Mouse (Mus musculus): ENCODE measurements at regions not wholly inside any gene's neighbourhood (a gene's known extent, or its start where the extent isn't known, plus 50 kb on each side); places are given as distances from the start of the nearest gene placed in this dataset.

- Histone ChIP-seq H3K4me3 (no peak overlapping the region), H3K4me2 (no peak overlapping the region), H3K36me3 (no peaks in the 10 kb centered on the region), H3K9me3 (no peaks in the 10 kb centered on the region), H3K27me3 (replicated peaks) (no peaks in the 10 kb centered on the region), H3K27ac (replicated peaks) (no peak overlapping the region), H3K4me1 (no peaks in the 10 kb centered on the region), H3K9ac (no peak overlapping the region)
- WGBS, result 66% methylated on average over 15 of the region's 15 CpGs
- no peak for ATAC-seq (ENCODE audit: extremely low read depth, insufficient number of reproducible peaks, low FRiP score, low TSS enrichment)
Observed at GRCm38 (mm10) chr14:104297316-104298311, 170.2 kb downstream of the Pou4f1 start.

- Histone ChIP-seq H3K4me1 (no peaks in the 10 kb centered on the region), H3K27me3 (replicated peaks) (no peaks in the 10 kb centered on the region), H3K36me3 (no peaks in the 10 kb centered on the region), H3K4me3 (no peak overlapping the region), H3K27ac (replicated peaks) (no peak overlapping the region), H3K4me2 (no peak overlapping the region), H3K9ac (no peak overlapping the region), H3K9me3 (no peaks in the 10 kb centered on the region)
- 41% methylated on average over 4 of the region's 4 CpGs for WGBS
- ATAC-seq (ENCODE audit: extremely low read depth, insufficient number of reproducible peaks, low FRiP score, low TSS enrichment), result no peak
Observed at GRCm38 (mm10) chr14:104293814-104294213, 174.0 kb downstream of the Pou4f1 start.

GRCm38 (mm10) chr14:104293147-104293546, 174.7 kb downstream of the Pou4f1 start:
- H3K9me3 ChIP-seq, result no peaks in the 10 kb centered on the region
- WGBS, result 83% methylated on average over 2 of the region's 2 CpGs
- H3K27me3 ChIP-seq (replicated peaks), result no peaks in the 10 kb centered on the region
- no peak overlapping the region for H3K4me2 ChIP-seq
- no peak overlapping the region for H3K4me3 ChIP-seq
- no peak for ATAC-seq (ENCODE audit: extremely low read depth, insufficient number of reproducible peaks, low FRiP score, low TSS enrichment)
- H3K36me3 ChIP-seq, result no peaks in the 10 kb centered on the region
- no peak overlapping the region for H3K9ac ChIP-seq
- H3K27ac ChIP-seq (replicated peaks), result no peak overlapping the region
- no peaks in the 10 kb centered on the region for H3K4me1 ChIP-seq

- H3K27ac ChIP-seq (replicated peaks), result no peak overlapping the region
- no peak for ATAC-seq (ENCODE audit: extremely low read depth, insufficient number of reproducible peaks, low FRiP score, low TSS enrichment)
- H3K4me3 ChIP-seq, result no peak overlapping the region
- H3K4me2 ChIP-seq, result no peak overlapping the region
- no peaks in the 10 kb centered on the region for H3K36me3 ChIP-seq
- H3K9ac ChIP-seq, result no peak overlapping the region
- no peaks in the 10 kb centered on the region for H3K27me3 ChIP-seq (replicated peaks)
- H3K9me3 ChIP-seq, result no peaks in the 10 kb centered on the region
- no peaks in the 10 kb centered on the region for H3K4me1 ChIP-seq
- 81% methylated on average over 6 of the region's 6 CpGs for WGBS
Observed at GRCm38 (mm10) chr14:104280353-104280752, 187.4 kb downstream of the Pou4f1 start.

- Histone ChIP-seq H3K36me3 (no peaks in the 10 kb centered on the region), H3K9ac (no peak overlapping the region), H3K27me3 (replicated peaks) (no peaks in the 10 kb centered on the region), H3K4me2 (no peak overlapping the region), H3K27ac (replicated peaks) (no peak overlapping the region), H3K9me3 (no peaks in the 10 kb centered on the region), H3K4me1 (no peaks in the 10 kb centered on the region), H3K4me3 (no peak overlapping the region)
- no peak for ATAC-seq (ENCODE audit: extremely low read depth, insufficient number of reproducible peaks, low FRiP score, low TSS enrichment)
- 73% methylated on average over 5 of the region's 5 CpGs for WGBS
Observed at GRCm38 (mm10) chr14:104279890-104280289, 187.9 kb downstream of the Pou4f1 start.

- Histone ChIP-seq H3K9me3 (no peaks in the 10 kb centered on the region), H3K4me1 (no peaks in the 10 kb centered on the region), H3K4me2 (no peak overlapping the region), H3K36me3 (no peaks in the 10 kb centered on the region), H3K27ac (replicated peaks) (no peak overlapping the region), H3K9ac (no peak overlapping the region), H3K27me3 (replicated peaks) (no peaks in the 10 kb centered on the region), H3K4me3 (no peak overlapping the region)
- no peak for ATAC-seq (ENCODE audit: extremely low read depth, insufficient number of reproducible peaks, low FRiP score, low TSS enrichment)
- 62% methylated on average over 4 of the region's 4 CpGs for WGBS
Observed at GRCm38 (mm10) chr14:104274752-104275151, 193.0 kb downstream of the Pou4f1 start.

- no peaks in the 10 kb centered on the region for H3K36me3 ChIP-seq
- peaks cover 3% of the 10 kb centered on the region for H3K9me3 ChIP-seq
- H3K9ac ChIP-seq, result no peak overlapping the region
- 61% methylated on average over 6 of the region's 6 CpGs for WGBS
- no peak overlapping the region for H3K27ac ChIP-seq (replicated peaks)
- no peaks in the 10 kb centered on the region for H3K4me1 ChIP-seq
- H3K27me3 ChIP-seq (replicated peaks), result no peaks in the 10 kb centered on the region
- no peak overlapping the region for H3K4me2 ChIP-seq
- ATAC-seq (ENCODE audit: extremely low read depth, insufficient number of reproducible peaks, low FRiP score, low TSS enrichment), result no peak
- no peak overlapping the region for H3K4me3 ChIP-seq
Observed at GRCm38 (mm10) chr14:104264919-104265764, 202.7 kb downstream of the Pou4f1 start.

GRCm38 (mm10) chr14:104216965-104217364, 250.8 kb downstream of the Pou4f1 start:
- Histone ChIP-seq H3K9me3 (no peaks in the 10 kb centered on the region), H3K27me3 (replicated peaks) (no peaks in the 10 kb centered on the region), H3K9ac (no peak overlapping the region), H3K4me3 (no peak overlapping the region), H3K36me3 (no peaks in the 10 kb centered on the region), H3K4me2 (no peak overlapping the region), H3K4me1 (no peaks in the 10 kb centered on the region), H3K27ac (replicated peaks) (no peak overlapping the region)
- WGBS, result 71% methylated on average over 5 of the region's 5 CpGs
- no peak for ATAC-seq (ENCODE audit: extremely low read depth, insufficient number of reproducible peaks, low FRiP score, low TSS enrichment)

- Histone ChIP-seq H3K27ac (replicated peaks) (no peak overlapping the region), H3K9ac (no peak overlapping the region), H3K4me2 (no peak overlapping the region), H3K27me3 (replicated peaks) (no peaks in the 10 kb centered on the region), H3K9me3 (no peaks in the 10 kb centered on the region), H3K4me1 (no peaks in the 10 kb centered on the region), H3K4me3 (no peak overlapping the region), H3K36me3 (no peaks in the 10 kb centered on the region)
- no peak for ATAC-seq (ENCODE audit: extremely low read depth, insufficient number of reproducible peaks, low FRiP score, low TSS enrichment)
- 49% methylated on average over 3 of the region's 3 CpGs for WGBS
Observed at GRCm38 (mm10) chr14:104210719-104211118, 257.1 kb downstream of the Pou4f1 start.

- Histone ChIP-seq H3K4me1 (no peaks in the 10 kb centered on the region), H3K9me3 (no peaks in the 10 kb centered on the region), H3K9ac (no peak overlapping the region), H3K27me3 (replicated peaks) (no peaks in the 10 kb centered on the region), H3K36me3 (no peaks in the 10 kb centered on the region), H3K4me3 (no peak overlapping the region), H3K4me2 (no peak overlapping the region), H3K27ac (replicated peaks) (no peak overlapping the region)
- 57% methylated on average over 4 of the region's 4 CpGs for WGBS
- no peak for ATAC-seq (ENCODE audit: extremely low read depth, insufficient number of reproducible peaks, low FRiP score, low TSS enrichment)
Observed at GRCm38 (mm10) chr14:104208855-104209254, 258.9 kb downstream of the Pou4f1 start.

GRCm38 (mm10) chr14:104208040-104208816, 259.6 kb downstream of the Pou4f1 start:
- no peaks in the 10 kb centered on the region for H3K27me3 ChIP-seq (replicated peaks)
- H3K4me1 ChIP-seq, result no peaks in the 10 kb centered on the region
- H3K9ac ChIP-seq, result no peak overlapping the region
- no peaks in the 10 kb centered on the region for H3K36me3 ChIP-seq
- peak overlapping the region; percentile 17; the same call in 1 of the 2 replicates for H3K27ac ChIP-seq (replicated peaks)
- 77% methylated on average over 7 of the region's 7 CpGs for WGBS
- no peak overlapping the region for H3K4me2 ChIP-seq
- no peak overlapping the region for H3K4me3 ChIP-seq
- ATAC-seq (ENCODE audit: extremely low read depth, insufficient number of reproducible peaks, low FRiP score, low TSS enrichment), result no peak
- H3K9me3 ChIP-seq, result no peaks in the 10 kb centered on the region
